Mouse (Mus musculus) urinary bladder, adult 2 months (tissue): ENCODE results near the gene Dynll1. TPM values are rescaled to one million over a fixed set of nuclear protein-coding genes. Genes with fewer than 3 reads are reported as not detected.
A peak's percentile ranks its signal among the peaks of the same experiment; 100 is the strongest.
"Not testable (repeated sequence)": the region's sequence is repeated elsewhere in the genome, so short reads cannot be mapped to it uniquely, and the experiment has no call there.

Source experiments
- DNase-seq: peaks from one replicate; pipeline ENCODE4 v3.0.0; 2022; ENCODE audit warnings: low spot score
- polyA plus RNA-seq: library from polyadenylated mRNA; depleted of rRNA; stranded (reverse); fragments of >200 nt; gene quantifications from 2 replicates; pipeline ENCODE4 v1.2.3, GENCODE M21; 2012

The Dynll1 gene
- polyA plus RNA-seq, 1 experiment, result 565 TPM

GRCm38 (mm10) chr5:115312816-115313667, 12.2 kb upstream of the Dynll1 start:
- DNase-seq, result no peak

GRCm38 (mm10) chr5:115312354-115312753, 11.6 kb upstream of the Dynll1 start:
- no peak for DNase-seq

- DNase-seq, result not testable (repeated sequence)
Measured at GRCm38 (mm10) chr5:115302190-115302589, 1.4 kb upstream of the Dynll1 start.

GRCm38 (mm10) chr5:115301615-115302014, 816 bp upstream of the Dynll1 start:
- DNase-seq, result no peak

- no peak for DNase-seq
Measured at GRCm38 (mm10) chr5:115300035-115300744, 609 bp downstream of the Dynll1 start.

GRCm38 (mm10) chr5:115296347-115296746, 4.5 kb downstream of the Dynll1 start:
- no peak for DNase-seq

- DNase-seq, result no peak
Measured at GRCm38 (mm10) chr5:115294173-115294572, 6.6 kb downstream of the Dynll1 start.

- DNase-seq, result no peak
Measured at GRCm38 (mm10) chr5:115284735-115285134, 16.1 kb downstream of the Dynll1 start.

- no peak for DNase-seq
Measured at GRCm38 (mm10) chr5:115280050-115280687, 20.6 kb downstream of the Dynll1 start.

- DNase-seq, result peak; percentile 84
Measured at GRCm38 (mm10) chr5:115279226-115280049, 21.4 kb downstream of the Dynll1 start, which contains the start of gene Coq5. Gene Coq5, plus strand, starts transcription at chr5:115279666.

GRCm38 (mm10) chr5:115278785-115279184, 22.0 kb downstream of the Dynll1 start:
- DNase-seq, result no peak

GRCm38 (mm10) chr5:115278053-115278452, 22.7 kb downstream of the Dynll1 start:
- no peak for DNase-seq

- DNase-seq, result no peak
Measured at GRCm38 (mm10) chr5:115275998-115276397, 24.8 kb downstream of the Dynll1 start.

- DNase-seq, result no peak
Measured at GRCm38 (mm10) chr5:115274771-115275170, 26.0 kb downstream of the Dynll1 start.

- DNase-seq, result no peak
Measured at GRCm38 (mm10) chr5:115274353-115274752, 26.4 kb downstream of the Dynll1 start.

GRCm38 (mm10) chr5:115273549-115274135, 27.2 kb downstream of the Dynll1 start:
- DNase-seq, result no peak

- DNase-seq, result peak; percentile 95
Measured at GRCm38 (mm10) chr5:115272812-115273548, 27.8 kb downstream of the Dynll1 start, which contains the start of gene Rnf10. Gene Rnf10, minus strand, starts transcription at chr5:115272898.

GRCm38 (mm10) chr5:115271931-115272811, 28.6 kb downstream of the Dynll1 start:
- peak; percentile 54 for DNase-seq

- no peak for DNase-seq
Measured at GRCm38 (mm10) chr5:115269969-115270368, 30.8 kb downstream of the Dynll1 start.
